Mouse (Mus musculus): ENCODE results near the gene Pcdh10.

Gene Pcdh10

DNA sequence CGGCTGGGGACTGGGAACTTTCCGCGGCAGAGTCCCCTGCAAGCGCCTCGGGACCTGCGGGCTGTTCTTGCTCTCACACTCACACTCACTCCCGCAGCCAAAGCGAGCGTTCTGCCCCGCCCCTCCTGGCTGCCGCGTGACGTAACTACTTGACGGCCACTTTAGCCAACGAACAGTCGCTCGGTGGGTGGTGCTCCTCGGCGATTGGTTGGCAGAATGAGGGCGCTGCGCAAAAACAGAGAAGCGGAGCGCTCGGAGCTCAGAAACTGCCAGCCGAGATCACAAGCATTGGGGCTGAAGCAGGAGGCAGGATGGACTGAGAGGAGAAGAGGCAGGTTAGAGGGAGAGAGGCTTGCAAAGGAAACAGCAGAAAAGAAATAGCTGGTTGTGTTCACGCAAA is at the start of gene Pcdh10:
Gene Pcdh10, plus strand, starts transcription at position 254 of the 400 bp plus-strand sequence.
- no peak for DNase-seq

DNA sequence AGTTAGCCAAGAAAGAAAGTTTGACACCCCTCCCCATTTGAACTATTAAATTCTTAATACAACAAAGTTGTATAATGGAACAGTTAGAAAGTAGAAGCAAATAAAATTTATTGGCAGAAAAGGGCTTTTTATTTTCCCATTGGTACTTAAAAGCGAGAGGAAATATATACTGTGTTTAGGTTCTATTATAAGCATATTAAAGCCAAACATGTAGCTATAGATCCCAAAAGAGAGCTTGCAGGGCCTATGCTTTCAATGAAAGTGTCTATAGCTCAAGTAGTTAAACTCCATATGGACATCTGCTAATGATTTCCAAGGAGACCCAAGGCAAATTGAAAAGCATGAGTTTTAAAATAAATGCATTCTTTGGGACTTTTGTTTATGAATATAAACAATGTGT is 22.3 kb upstream of the Pcdh10 start:
- DNase-seq = no peak

DNA sequence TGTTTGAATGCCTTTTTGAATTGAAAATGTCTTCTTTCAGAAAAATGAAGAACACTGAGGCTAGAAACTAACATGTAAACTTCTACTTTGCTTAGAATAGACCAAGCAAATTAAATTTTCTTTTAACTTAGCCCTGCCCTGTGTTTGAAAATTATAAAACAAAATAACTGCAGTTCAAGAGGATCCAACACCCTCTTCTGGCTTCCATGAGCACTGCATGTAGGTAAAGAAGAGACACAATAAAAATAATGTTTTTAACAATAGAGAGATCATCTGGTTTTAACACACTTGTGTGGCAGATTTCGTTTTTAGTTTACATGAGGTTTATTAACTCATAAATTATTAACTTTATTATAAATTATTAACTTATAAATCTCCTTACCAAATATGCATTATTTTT is 9.2 kb upstream of the Pcdh10 start:
- no peak for DNase-seq

DNA sequence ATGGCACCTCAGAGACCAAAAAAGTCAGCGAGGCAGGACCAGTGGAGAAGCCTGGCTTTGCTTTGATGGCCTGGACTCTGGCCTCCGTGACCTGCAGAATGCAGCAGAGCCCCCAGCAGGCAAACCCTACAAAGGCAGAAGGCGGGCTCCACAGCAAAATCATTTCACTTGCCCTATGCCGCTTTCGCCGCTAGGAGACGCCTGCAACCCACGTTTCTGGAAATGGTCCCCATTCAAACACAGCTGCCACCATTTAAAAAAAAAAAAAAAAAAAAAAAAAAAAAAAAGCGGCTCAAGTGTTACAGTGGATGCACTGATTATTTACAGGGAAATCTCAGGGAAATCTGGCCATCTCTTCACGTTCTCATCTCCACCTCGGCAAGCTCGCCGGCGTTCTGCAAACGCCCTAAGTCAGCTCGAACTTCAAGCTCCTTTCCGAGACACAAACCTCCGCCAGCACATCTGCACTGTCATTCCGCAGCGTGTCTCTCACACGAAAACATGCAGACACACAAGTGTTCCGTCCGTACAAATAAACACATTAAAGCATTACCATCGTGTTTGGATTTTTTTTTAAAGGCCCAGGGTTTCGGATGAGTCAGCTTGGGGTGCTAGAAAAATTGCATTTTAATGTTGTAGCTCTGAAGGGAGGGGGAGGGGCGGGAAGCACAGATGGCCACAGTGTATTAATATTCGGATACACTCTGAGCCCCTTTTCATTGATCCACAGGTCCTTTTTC is 2.3 kb upstream of the Pcdh10 start:
- no peak for DNase-seq

DNA sequence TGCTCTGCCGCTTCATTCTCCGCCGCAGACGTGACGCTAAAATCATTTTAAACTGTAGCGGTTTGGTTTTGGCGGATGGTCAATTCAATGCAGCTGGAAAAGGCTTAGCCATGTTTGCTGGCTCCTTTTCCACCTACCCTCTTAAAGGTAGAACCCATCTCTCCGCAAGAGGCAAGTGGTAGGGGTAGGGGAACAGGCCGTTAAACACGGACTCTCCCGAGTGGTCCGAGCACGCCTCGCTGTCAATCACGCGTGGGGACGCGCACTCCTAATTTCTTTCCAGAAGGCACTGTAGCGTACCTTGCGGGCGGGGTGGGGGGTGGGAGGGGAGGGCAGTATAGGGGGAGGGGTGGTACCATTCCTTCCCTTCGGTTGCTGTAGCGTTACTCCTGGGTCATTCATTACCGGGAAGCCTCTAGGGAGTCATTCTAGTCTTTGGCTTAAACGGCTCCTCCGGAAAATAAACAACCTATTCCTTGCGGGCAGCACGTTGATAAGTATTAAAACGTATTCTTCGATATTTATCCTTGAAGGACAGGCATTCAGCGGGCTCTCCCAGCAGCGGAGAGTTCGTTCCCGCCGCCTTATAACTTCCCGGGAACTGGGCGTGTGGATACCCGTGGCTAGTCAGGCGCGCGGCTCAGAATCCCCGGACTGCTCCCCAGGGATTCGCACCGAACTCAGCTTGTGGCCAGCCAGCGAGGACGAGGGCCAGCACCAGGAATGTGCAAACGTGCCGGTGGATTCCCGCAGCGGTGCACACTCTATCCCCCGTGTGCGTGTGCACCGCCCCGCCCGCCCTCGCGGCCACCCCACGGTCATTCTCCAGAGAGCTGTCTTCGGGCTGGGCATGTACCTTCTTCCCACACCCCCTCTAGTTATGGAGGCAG is 1.5 kb upstream of the Pcdh10 start:
- no peak for DNase-seq

DNA sequence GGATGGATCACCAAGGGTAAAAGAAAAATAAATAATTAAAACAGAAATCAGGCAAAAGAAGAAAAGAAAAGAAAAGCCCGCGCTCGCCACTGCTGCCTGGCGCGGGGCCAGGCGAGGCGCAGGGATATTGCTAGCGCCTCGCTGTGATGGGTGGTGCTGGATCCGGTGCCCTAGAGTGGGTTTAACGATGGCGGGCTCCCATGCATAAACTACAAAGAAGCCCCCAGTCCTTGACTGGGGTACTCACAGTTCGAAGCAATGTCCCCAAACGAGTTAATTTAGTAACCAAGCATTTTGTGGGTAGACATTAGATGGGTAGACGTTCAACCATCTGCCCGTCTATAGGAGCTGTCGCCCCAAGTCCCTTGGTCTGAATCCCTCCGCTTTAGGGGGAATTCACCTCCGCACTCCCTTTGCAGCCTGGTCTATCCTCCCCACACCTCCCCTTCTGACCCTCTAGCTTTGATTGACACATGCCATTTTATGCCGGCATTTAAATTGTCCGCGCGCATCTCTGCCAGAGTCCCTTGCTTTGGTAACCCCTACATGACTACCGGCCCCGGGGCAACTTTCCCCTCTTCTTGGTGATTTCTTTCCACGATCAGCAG is 703 bp upstream of the Pcdh10 start:
- no peak for DNase-seq

DNA sequence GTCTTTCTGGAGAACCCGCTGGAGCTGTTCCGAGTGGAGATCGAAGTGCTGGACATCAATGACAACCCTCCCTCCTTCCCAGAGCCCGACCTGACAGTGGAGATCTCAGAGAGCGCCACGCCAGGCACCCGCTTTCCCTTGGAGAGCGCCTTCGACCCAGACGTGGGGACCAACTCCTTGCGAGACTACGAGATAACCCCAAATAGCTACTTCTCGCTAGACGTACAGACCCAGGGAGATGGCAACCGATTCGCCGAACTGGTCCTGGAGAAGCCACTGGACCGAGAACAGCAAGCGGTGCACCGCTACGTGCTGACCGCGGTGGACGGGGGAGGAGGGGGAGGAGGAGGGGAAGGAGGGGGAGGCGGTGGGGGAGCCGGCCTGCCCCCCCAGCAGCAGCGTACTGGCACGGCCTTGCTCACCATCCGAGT is 1.4 kb downstream of the Pcdh10 start:
- DNase-seq = no peak

DNA sequence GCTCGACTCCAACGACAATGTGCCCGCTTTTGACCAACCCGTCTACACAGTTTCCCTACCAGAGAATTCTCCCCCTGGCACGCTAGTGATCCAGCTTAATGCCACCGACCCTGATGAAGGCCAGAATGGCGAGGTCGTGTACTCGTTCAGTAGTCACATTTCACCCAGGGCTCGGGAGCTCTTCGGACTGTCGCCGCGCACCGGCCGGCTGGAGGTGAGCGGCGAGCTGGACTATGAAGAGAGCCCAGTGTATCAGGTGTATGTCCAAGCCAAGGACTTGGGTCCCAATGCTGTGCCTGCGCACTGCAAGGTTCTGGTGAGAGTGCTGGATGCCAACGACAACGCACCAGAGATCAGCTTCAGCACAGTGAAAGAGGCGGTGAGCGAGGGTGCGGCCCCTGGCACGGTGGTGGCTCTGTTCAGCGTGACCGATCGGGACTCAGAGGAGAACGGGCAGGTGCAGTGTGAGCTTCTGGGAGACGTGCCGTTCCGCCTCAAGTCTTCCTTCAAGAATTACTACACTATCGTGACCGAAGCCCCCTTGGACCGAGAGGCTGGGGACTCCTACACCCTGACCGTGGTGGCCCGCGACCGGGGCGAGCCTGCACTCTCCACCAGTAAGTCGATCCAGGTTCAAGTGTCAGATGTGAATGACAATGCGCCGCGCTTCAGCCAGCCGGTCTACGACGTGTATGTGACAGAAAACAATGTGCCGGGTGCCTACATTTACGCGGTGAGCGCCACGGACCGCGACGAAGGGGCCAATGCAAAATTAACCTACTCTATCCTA is 2.0 kb downstream of the Pcdh10 start:
- no peak for DNase-seq

DNA sequence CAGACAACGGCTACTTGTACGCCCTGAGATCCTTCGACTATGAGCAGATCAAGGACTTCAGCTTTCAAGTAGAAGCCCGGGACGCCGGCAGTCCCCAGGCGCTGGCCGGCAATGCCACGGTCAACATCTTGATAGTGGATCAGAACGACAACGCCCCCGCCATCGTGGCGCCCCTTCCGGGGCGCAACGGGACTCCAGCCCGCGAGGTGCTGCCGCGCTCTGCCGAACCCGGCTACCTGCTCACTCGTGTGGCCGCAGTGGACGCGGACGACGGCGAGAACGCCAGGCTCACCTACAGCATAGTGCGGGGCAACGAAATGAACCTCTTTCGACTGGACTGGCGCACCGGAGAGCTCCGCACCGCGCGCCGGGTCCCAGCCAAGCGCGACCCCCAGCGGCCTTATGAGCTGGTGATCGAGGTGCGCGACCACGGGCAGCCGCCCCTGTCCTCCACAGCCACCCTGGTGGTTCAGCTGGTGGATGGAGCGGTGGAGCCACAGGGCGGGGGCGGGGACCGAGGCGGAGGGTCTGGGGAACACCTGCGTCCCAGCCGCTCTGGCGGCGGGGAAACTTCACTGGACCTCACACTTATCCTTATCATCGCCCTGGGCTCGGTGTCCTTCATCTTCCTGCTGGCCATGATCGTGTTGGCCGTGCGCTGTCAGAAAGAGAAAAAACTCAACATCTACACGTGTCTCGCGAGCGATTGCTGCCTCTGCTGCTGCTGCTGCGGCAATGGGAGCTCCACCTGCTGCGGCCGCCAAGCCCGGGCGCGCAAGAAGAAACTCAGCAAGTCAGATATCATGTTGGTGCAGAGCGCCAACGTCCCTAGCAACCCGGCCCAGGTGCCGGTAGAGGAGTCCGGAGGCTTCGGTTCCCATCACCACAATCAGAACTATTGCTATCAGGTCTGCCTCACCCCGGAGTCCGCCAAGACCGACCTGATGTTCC is 2.9 kb downstream of the Pcdh10 start:
- no peak for DNase-seq

DNA sequence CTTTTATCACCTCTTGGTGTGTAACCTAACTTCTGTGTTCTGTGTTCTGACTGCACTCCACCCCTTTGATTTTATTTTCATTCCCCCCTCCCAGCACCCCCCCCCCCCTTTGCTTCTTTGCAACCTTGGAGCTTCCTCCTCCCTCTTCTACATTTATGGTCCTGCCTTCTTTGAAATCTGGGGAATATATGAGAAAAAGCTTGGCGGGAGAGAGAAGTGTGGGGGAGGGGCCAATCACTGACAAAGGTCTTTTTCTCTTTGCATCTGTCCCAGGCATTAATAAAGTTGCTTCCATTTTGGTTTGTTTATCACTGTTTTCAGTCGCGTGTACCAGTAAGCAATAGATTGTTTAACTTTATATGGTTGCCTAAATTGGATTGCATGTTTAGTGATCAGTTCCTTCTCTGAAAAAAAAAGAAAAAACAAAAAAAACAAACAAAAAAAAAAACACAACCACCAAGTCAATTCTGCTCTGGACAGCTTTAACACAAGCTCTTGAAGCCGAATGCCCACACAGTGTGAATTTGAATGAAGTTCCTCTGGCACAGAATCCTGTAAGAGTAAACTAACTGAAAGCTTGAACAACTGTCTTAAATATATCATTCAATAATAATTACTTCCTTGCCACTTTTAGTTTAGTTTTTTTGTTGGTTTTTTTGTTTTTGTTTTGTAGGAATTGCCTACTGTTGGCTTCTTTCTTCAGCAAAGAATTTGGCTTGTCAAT is 4.0 kb downstream of the Pcdh10 start:
- no peak for DNase-seq

DNA sequence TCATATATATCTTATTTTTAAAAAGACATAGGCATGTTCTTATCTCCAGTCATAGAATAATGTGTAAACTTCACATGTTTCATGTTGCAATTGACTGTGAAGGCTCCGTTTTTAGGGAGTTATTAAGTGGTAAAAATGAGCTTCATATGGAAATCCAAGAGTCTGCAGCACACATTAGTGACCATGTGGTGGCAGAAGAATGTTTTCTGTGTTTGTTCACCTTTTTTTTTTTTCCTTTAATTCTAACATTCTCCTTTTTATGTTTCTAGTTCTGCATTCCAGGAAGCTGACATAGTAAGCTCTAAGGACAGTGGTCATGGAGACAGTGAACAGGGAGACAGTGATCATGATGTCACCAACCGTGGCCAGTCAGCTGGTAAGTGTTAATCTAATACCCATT is 5.6 kb downstream of the Pcdh10 start:
- DNase-seq = no peak

DNA sequence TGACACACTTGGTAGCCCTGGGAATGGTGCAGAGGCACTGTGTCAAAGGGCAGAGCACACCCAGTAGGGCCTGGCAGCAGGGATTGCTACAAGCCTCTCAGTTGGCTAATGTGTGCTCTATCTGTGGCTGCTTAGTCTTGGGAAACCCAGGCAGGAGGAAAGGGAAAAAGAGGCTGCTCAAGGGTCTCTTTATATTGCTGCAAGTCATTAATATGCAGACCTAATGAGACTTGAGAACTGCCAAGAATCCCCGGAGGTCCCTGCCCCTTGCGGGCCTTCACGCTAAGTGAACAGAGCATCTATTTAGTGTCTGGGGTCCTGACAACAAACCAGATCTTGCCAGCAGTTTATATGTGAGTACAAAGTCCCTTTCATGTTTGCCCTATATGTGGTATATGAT is 6.8 kb downstream of the Pcdh10 start:
- DNase-seq = no peak

DNA sequence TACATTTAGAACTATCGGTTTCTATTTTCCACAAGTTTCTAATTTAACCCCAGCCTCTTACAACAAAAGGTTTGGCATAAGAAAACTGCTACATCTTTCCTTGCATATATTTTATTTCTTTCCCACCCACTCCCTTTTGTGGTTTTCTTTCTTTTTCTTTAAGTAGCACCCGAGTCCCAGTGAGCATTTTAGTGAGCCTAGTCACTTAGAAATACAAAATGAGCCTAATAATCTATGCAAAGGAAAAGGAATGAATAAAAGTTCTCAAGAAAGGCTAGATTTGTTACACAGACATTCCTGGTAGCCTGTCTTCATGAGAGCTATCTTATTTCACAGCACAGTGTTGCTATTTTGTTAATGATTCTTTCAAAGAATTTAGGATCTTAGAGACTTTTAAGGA is 7.3 kb downstream of the Pcdh10 start:
- no peak for DNase-seq

DNA sequence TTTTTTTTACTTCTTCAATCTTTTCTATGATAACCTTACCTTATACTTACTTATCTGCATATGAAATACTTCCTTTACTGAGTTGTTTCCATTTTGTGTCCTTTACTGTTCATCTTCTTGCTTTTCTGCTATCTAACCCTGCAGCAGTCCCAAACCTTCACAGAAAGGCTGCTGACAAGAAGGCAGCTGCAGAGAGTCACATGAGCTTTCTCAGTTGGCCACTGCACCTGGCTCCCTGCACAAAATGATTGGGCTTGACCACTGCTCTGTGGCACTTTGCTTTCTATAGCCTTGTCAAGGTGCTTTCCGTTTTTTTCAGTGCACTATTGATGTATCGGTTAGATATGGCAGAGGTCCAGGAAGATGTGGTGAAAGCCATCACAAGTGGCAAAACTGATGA is 8.3 kb downstream of the Pcdh10 start:
- DNase-seq = no peak

DNA sequence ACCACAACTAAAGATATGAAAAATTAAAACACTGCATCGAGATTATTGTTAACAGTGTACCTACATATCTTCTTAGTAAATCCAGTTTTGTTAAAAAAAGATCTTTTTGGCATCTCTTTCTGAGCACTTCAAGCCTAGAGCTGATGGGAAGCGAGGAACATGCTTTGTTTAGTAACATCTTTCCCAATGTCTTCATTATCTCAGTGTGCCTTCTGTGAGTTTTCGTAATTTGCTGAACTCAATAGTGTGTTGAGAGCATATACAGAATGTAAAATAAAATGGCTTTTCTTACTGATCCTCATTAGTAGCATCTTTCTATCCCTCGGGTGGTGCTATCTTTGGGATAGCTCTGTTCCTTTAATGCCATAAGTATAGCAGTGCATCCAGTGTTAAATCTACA is 18.9 kb downstream of the Pcdh10 start:
- DNase-seq = no peak

DNA sequence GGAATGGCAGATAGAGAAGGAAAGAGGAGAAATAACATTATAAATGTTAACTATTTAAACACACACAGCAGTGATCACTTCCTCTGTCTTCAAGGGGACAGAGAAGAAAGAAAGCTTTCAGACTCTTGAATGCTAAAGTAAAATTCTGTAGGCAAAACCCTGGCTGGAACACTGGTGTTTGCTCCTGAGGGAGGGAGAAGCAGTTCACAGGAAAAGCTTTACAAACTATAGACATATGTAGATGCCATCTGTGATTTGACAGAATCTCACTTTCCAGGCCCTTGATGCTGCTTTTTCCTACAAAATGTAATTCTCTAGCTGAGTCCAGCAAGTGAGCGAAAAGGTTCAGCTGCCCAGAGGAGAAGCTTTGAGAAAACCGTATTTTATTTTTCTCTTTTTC is 25.0 kb downstream of the Pcdh10 start:
- DNase-seq = no peak

DNA sequence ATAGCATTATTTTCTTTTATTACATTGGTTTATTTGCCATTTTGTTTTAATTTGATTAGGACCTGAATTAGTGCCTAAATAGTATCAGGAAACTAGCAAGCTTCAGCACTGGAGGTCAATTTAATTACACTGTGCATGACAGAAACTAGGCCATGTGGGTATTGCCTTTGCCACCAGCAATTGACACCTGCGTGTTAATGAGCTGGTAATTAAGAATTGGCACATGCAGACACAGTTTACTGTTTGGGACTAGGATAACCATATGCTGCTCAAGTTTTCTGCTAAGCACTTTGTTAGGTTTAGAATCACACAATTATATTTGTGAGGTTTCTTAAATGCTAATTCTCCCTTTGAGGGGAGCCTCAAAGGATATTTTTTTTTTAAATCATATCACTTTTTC is 53.5 kb downstream of the Pcdh10 start:
- DNase-seq = no peak

DNA sequence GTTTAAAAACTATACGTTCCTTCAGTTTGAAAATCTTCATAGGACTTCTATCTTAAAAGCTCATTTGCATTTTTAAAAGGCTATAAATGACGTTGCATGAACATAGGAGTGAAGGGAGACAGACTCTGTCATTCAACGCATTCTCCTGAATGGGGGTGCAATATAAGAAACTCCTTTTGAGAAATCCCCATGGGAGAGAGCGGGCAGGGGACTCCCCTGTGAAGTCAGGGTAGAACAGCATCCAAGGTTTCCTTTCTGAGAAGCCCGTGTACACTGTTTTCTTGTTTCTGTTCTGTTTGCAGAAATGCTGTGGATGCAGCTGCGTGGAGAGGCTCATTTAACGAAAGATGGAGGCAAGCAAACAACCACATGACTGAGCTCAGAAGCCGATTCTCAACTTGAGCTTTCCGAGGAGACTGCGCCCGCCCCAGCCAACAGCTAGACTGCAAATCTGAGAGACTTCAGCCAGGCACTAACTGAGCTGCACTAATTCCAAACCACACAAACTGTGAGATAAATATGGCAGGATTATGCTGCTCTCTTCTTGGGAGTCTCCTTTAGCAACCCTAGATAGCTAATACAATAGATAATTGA is 54.1 kb downstream of the Pcdh10 start:
- no peak for DNase-seq
